Mouse (Mus musculus) embryo, embryonic 11 days (tissue): ENCODE data around the gene Gcm1.
"Not testable (repeated sequence)": the region's sequence is repeated elsewhere in the genome, so short reads cannot be mapped to it uniquely, and the experiment has no call there.

ENCODE experiments used
- DNase-seq: peaks from one replicate; pipeline ENCODE4 v3.0.0-alpha.2; 2015

Gene Gcm1

DNA sequence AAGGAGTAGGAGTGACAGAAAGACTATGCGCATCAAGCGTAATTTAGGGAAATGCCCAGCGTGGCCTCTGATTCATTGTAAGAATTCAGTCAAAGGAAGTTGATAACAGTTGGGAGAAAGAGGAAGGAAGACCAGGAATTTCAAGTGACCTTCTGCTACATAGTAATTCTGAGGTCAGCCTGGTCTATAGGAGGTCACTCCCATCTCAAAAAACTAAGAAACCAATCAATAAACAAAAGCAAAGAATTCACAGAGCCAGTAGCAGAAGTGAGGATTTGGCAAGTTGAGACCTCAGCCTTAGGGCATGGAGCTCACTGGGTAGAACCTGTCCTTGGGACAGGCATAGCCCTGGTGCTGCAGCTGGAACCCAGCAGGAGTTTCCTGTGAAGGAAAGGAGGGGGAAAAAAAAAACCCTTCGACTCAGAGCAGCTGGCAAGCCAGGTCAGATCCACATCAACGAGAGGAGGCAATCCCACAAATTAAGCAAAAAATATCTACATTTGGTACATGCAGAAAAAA is 1.2 kb upstream of the Gcm1 start:
- DNase-seq = peak; percentile 27

DNA sequence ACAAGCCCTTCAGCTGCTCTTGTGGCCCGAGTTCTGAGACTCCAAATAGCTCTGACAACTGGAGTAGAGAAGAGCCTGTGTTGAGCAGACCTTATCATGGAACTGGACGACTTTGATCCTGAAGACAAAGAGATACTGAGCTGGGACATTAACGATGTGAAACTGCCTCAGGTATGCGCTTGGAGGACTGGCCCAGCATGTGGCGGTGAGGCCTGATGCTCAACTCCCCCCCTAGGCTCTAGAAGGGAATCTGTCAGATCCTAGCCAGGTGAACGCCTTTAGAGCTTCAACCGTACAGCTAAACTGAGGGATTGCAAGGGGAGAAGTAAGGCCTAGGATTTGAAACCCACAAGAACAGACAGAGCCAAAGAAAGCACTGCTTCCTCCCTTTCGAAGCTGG is 2.1 kb downstream of the Gcm1 start:
- no peak for DNase-seq

DNA sequence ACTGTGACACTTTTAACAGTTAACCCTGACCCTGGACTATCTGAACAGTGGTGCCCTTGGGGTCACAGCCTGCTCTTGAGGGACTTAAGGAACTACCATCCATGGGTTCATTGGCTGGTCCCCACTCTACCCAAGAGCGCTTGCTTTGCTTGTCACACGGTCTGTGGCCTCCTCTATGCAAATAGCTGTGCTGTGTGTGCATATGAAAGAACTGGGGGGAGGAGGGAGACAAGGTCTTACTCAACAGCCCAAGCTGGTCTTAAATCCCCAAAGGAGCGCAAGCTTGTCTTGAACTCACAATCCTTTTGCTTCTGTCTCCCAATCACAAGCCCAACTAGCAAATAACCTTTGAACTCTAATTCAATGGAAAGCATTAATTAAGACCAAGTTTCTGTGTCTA is 2.6 kb downstream of the Gcm1 start:
- no peak for DNase-seq

DNA sequence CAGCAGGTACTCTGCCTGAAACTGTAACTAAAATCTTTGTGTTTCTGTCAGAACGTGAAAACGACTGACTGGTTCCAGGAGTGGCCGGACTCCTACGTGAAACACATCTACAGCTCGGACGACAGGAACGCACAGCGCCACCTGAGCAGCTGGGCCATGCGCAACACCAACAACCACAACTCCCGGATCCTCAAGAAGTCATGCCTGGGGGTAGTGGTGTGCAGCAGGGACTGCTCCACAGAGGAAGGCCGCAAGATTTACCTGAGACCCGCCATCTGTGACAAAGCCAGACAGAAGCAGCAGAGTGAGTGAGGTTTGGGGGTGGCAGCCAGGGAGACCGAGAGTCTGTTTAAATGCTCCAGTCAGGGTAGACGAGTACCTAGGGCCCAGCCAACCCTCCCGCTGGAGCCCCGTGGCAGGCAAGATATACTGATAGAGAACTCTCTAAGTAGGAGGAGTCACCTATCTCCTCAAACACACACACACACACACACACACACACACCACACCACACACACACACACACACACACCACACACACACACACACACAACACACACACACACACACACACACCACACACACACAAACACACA is 7.9 kb downstream of the Gcm1 start:
- DNase-seq = no peak

DNA sequence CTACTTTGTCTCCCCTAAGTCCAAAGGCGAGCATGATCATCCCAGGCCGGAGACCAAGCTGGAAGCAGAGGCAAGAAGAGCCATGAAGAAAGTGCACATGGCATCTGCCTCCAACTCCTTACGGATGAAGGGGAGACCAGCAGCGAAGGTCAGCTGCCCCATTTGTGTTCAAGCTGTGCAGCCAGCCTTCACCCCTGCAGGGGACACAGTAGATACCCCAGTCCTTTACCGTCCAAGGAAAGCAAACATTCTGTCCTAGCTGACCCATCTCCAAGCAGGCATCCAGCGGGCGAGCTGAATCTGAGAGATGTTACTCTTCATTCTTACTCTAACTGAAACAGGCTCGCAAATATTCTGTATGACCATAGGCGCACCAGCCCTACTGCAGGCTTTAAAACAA is 10.7 kb downstream of the Gcm1 start:
- DNase-seq = no peak

DNA sequence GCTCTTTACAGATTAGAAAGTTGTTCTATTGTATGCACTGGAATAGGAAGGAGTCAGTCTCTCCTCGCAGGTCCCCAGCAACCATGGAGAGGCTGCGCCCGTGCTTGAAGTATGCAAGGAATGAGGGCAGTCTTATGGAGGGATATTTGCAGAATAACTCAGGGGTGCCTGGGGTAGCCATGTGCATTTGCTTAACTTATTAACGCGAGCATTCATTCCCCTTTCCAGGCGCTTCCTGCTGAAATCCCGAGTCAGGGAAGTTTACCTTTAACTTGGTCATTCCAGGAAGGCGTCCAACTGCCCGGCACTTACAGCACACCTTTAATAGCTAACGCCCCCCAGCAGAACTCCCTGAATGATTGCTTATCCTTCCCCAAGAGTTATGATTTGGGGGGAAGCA is 12.4 kb downstream of the Gcm1 start:
- DNase-seq = peak; percentile 32

DNA sequence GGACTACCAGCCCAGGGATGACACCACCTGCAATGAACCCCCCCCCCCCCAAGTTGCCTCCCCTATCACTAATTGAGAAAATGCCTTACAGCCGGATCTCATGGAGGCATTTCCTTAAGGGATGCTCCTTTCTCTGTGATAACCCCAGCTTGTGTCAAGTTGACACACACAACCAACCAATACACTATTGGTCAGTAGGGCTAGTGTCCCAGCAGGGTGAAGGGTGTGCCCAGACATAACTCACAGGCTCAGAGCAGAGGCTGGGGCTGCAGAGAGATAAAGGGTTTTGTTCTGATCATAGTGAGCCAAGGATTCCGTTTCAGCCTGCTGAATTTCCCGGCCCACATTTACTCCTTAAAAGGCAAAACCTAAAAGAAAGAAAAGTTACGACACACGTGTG is 18.8 kb downstream of the Gcm1 start:
- DNase-seq = no peak

DNA sequence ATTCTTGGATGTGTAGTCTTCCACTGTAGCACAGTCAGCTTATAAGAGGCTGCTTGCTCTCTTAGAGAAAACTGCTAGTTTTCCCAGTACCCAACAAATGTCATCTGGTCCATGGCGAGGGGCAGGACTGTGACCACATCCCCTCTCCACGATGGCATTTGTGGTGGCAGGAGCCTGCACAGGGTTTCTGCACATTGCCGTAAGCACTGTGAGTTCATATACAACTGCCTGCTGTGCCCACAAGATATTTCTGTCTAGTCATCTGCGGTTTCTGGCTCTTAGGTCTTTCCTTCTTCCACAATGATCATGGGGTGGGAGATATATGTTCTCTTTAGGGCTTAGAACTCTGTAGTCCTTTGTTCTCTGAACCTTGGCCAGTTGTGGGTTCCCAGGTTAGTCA is 19.9 kb downstream of the Gcm1 start:
- no peak for DNase-seq

DNA sequence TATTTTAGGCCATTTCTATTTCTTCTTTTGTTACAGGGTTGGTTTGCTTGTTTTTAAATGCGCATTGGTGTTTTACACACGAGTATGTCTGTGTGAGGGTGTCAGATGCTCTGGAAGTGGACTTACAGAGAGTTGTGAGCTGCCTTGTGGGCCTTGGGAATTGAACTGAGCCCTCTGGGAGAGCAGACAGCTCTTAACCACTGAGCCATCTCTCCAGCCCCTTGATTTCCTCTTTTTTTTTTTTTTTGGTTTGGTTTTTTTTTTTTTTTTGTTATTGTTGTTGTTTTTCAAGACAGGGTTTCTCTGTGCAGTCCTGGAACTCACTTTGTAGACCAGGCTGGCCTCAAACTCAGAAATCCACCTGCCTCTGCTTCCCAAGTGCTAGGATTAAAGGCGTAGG is 21.6 kb downstream of the Gcm1 start:
- DNase-seq = not testable (repeated sequence)

DNA sequence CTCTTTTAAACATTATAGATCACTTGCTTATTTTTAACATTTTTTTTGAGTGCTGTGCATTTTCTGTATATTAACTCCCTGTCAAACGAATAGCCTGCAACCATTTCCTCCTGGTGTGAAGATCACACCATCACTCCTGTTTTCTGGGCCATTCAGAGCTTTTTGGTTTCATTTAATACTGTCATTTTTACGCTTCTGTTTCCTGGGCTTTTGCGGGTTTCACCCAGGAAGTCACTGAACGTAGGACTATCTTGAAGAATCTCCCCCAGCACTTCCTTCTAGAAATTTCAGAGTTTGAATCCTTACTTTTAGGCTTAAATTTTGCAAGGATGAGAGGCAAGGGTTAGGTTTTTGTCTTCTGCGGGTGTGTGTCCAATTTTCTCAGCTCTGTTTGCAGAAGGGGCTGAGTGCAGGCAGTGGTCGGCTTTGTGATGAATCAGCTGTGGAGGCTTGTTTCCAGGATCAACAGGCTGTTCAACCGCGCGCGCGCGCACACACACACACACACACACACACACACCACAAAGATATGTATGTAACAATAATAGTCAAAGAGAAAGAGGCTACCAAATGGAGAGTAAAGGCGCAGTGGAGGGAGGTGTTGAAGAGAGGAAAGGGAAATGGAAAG is 22.1 kb downstream of the Gcm1 start:
- DNase-seq = no peak

DNA sequence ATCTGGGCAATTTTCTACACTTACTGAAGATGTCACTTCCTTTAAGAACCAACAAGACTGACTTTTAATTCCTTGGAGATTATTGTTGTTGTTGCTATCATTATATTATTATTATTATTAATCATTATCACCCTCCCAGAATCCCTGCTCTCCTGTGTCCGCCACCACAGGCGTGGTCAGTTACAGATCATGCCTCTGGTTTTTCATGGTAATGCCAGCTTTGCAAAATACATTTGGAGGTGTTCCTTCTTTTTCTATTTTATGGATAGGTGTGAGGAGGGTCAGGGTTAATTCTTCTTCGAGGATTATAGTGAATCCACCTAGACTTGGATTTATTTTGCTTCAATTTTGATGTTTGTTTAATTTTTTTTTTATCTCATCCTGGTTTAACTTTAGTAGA is 23.5 kb downstream of the Gcm1 start:
- no peak for DNase-seq

DNA sequence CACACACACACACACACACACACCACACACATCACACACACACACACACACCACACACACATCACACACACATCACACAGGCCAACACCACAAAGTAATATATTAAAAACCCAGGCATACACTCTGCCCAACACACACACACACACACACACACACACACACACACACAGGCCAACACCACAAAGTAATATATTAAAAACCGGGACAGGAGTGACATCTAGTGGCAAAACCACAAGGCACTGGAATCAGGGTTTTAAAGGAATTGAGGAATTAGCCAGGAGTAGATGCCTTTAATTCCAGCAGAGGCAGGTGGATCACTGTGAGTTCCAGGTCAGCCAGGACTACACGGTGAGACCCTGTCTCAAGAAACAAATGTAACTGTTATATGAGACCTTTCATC is 26.5 kb downstream of the Gcm1 start:
- DNase-seq = no peak

DNA sequence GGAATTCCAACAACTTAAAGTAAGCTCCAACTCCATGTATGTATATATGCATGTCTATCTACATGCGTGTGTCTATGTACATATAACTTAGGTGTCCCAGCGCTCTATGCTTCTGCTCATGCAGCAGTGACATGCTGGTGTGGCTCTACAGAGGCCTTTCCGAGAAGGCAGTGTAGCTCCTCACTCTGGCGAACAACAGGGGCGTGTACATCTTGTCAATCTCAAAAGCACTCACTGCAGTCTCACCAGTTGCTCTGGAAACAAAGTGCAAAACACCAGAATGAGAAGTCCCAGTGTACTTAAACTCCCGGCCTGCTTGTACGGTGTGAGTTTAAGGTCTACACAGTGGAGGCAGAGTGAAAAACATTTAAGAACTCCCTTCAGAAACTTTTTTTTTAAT is 30.1 kb downstream of the Gcm1 start:
- no peak for DNase-seq

DNA sequence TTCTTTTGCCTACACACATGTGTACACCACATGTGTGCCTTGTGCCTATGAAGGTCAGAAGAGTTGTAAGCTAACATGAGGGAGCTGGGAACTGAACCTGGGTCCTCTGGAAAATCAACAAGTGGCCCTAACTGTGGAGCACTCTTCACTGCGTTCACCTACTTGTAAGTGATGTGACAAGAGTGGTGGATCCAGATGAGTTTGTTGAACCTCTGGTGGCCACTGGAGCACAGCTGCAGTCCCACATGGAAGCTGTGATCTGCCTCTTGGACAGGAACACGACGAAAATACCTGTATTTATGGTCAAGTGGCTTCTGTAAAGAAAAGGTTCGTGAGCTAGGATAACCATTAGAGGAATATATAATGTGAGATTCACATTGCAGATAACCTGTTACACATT is 32.6 kb downstream of the Gcm1 start:
- no peak for DNase-seq

DNA sequence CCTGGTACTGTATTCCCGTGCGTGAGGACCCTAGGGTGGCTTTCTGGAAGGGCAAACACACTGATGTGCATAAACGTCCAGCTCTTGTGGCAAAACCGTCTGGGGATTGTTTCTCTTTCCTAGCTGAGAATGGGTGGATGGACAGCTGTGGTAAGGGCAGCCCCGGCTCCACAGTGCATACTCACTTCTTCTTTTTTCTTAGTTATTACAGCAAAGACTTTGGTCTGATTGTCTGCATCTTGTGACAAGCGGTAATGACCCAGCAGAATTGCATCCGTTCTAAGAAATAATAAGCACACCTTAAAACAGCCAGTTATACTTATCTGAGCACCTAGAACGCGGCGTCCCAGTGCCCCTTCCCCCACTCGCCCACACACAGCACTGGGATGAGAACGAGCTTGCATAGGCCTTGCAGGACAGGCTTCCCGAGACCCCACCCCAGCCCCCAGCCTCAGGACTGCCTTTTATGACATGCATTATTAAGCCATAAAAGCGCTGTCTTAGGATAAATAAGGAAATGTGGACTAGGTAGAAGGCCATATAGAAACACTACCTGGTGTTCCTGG is 34.1 kb downstream of the Gcm1 start:
- DNase-seq = no peak

DNA sequence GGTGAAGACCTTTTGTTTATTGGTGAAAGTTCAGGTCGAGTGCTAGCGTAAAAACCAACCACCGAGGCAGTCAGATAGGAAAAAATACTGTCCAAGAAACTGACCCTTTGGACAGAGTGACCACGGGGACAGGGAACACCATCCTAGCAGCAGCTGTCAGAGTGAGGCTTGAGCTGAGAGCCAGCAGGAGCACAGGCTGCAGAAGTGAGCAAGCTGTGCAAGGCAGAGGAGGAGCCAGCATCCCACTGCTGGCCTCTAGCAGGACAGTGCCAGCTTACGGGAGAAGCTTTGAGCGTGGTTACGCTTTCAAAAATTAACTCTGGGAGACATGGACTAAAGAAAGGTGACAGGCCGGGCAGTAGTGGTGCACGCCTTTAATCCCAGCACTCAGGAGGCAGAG is 36.0 kb downstream of the Gcm1 start:
- no peak for DNase-seq

DNA sequence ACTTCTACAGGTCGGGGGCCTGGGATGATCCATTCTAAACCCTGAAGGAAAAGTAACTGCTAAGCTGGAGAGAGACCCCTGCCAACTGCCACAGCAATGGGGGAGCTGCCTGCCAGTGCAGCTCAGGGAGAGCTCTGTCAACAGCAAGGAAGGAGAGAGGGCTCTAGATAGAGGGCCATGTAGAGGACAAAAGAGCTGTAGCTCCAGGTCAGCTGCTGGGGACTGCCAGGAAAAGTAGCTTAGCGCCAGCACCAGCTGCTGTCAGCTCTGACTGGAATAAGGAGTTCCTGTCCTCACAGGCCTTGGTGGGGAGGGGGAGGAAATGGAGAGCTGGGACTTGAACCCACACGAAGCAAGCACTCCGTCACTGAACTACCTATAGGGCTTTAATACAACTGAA is 36.8 kb downstream of the Gcm1 start:
- no peak for DNase-seq

DNA sequence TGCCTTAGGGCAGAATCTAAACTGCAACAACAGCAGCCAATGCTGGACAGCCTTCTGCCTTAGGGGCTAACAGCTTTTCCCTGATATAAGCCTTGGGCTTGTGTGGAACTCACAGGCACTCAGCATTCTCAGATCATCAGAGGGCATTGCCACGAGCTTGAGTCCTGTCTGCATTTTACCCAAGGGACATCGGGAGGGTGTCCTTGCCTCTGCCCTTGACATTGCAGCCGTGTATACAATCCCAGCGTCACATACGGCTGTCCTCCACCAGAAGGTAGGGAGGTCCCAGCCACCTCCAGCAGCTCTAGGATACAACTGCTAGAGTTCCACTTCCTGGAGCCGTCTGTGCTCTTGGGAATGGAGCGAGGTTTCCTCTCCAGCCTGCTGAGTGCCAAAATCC is 37.2 kb downstream of the Gcm1 start:
- no peak for DNase-seq

DNA sequence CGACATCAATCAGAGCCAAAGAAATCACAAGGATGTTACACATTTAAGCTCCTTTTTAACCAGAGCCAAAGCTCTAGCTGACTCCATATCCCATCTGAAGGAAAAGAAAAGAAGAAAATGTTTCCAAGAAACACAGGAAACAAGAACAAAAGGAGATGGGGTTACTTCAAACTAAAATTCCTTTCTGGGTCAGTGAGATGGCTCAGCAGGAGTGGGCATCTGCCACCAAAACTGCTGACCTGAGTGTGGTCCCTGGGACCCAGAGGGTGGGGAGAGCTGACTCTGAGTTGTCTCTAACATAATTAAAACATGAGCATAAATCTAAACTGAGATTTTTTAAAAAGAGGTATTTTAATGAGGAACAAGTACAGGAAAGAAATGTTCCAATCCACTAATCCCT is 38.2 kb downstream of the Gcm1 start:
- no peak for DNase-seq

DNA sequence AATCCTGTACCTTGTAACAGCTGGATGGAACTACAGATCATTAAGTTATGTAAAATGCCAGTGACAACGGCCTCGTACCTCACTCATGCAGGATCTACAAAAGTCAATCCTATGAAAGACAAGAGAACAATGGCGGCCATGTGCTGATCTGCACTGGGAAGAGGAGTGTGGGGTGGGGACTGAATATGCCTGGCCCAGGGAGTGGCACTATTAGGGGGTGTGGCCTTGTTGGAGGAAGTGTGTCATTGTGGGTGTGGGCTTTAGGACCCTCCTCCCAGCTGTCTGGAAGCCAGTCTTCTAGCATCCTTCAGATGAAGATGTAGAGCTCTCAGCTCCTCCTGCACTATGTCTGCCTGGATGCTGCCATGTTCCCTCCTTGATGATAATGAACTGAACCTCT is 38.9 kb downstream of the Gcm1 start:
- no peak for DNase-seq

DNA sequence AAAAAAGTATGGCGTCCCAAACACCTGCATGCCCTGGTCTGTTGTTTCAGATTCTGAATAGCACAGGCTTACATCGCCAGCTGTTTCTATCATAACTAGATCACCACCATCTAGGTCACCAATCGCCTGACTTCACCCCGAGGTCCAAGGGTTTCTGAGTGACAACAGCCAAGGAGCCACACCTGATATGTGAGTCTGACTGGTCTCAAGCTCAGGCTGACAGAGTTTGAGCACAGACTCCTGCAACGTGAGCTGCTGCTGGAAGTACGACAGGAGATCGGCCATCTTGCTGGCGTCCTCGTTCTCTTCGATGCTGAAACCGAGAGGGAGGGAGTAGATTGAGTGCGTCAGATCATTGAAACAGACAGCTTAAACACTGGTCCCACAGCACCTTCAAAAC is 44.0 kb downstream of the Gcm1 start:
- no peak for DNase-seq

DNA sequence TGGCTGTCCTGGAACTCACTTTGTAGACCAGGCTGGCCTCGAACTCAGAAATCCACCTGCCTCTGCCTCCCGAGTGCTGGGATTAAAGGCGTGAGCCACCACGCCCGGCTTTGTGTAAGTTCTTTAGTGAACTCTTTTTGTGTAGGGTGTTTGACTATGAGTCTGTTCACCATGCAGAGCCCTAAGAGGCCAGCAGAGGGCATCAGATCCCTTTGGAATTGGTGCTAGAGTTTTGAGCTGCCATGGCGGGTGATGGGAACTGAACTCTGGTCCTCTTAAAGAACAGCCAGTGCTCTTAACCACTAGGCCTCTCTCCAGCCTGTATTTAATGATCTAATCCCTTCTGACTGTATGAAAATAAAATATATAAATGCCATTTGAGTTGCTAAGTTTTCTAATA is 44.7 kb downstream of the Gcm1 start:
- DNase-seq = no peak

DNA sequence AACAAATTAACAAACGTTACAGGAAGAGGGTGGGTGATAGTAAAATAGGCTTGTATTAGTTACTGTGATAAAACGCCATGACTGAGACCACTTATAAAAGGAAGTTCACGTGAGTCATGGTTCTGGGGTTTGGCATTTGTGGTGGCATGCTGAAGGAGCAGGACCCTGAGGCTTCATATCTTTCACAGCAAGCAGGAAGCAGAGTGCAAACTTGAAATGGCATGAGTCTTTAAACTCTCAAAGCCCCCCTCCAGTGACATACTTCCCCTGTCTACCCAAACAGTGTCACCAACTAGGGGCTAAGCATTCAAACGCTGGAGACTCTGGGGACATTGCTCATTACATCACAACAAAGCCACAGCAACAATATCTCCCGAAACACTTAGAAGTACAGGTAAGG is 49.2 kb downstream of the Gcm1 start:
- no peak for DNase-seq

DNA sequence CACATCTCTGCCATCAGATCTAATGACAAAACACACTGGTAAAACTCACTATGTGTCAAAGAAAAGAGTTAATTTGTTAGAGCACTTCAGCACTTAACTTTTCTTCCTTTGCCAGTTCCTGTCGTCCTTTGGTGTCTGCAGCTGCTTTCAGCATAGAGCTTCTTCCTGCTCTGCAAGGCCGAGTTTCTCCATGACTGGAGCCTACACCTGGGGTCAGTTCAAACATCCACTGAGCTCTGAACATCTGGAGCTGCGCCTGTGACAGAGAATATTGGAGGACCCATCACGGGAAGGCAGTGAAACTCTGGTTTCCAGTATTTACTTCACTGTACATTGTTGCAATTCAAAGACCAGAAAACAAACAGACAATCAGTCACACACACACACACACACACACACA is 49.7 kb downstream of the Gcm1 start:
- no peak for DNase-seq

DNA sequence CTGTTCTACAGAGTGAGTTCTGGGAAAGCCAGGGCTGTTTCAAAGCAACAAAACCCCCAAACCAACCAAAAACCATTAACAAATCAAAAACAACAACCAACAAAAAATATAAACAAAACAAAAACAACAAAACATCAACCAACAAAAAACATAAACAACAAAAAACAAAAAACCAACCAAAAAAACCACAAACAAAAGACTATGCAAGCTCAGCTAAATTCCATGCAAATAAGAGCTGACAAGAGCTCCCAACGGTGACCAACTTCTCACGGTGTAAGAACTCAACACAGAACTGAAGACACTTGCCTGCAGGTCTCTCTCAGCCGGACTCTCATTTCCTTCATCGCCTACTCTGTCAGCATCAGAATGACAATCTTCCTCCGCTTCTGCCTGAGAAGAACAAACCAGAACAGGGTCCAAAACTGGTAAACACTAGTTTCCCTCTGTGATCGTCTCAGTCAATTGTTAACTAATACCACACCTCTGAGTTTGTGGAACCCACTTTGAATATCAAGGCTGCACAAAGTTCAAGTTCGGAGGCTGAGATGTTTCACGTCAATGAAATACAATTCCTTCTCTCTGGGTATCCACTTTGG is 52.3 kb downstream of the Gcm1 start:
- DNase-seq = no peak
